Mouse (Mus musculus) adrenal gland, postnatal 14 days (tissue): ENCODE data around the gene Ldlrad1. TPM values are rescaled to one million over a fixed set of nuclear protein-coding genes. Genes with fewer than 3 reads are reported as not detected.

Experiments used
- DNase-seq: peaks from one replicate; pipeline ENCODE4 v3.0.0; 2021; ENCODE audit warnings: mixed read lengths
- long read RNA-seq, 2 experiments: library from polyadenylated mRNA; stranded (forward); transcript quantifications; one replicate each; pipeline ENCODE4 v2.0.0; 2021
- total RNA-seq: library from RNA; stranded (reverse); gene quantifications from 2 replicates; pipeline ENCODE4 v1.2.3, GENCODE M21; 2021

Gene Ldlrad1
- not detected in 2 replicates for total RNA-seq
- long read RNA-seq, experiment 1: 0 reads
- long read RNA-seq, experiment 2: 0 reads

DNA sequence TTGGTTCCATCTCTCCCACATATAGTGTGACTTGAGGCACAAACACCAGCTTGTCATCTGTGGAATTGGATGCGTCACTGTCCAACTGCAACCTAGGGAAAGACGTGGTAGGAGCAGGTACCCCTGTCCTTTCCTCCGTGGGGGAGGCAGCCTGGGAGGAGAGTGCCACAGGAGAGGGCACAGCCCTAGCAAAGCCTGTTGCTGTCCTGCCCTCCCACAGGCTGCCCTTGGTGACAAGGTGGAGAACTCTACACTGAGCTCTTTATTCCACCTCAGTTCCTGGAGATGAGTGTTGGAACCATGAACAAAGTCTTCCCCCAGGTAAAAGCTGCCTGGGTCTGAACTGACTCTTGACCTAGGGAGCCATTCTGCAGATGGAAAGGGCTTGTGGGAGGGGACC is at the start of gene Ldlrad1:
TSS of gene Ldlrad1 (plus strand) at position 301 of the 400 bp plus-strand sequence.
- DNase-seq: no peak

DNA sequence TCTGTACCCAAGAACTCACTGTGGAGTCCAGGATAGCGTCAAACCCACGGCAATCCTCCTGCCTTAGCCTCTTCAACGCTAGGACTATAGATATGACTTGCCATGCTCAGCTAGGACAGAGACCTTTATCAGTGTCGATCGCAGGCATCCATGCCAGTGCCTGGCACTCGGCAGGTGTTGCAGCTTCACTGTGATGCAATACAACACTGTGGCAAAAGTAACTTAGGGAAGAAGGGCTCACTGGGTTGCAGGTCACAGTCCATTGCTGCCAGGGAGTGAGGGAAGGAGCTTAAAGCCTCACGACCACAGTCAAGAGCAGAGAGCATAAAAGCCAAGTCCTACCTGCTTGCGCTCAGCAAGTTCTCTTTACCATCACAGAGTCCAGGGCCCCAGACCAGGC is 48.8 kb upstream of the Ldlrad1 start:
- peak; percentile 41 for DNase-seq

DNA sequence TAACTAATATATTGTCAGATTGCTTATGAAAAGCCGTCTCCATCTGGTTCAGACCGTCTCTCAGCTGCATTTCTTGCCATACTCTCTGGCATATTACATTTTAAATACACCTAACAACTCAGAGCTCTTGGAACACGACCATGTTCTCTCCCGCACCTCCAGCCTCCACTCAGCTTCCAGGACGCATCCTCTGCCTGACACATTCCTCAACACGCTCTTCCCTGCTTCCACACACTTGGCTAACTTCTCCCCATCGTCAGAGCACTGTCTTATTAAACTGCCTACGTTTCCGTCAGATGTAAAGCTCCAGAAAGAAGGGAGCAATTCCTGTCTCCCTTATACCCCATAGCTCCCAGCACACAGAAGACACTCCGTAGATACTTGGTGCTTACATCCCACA is 45.6 kb upstream of the Ldlrad1 start:
- DNase-seq: no peak

DNA sequence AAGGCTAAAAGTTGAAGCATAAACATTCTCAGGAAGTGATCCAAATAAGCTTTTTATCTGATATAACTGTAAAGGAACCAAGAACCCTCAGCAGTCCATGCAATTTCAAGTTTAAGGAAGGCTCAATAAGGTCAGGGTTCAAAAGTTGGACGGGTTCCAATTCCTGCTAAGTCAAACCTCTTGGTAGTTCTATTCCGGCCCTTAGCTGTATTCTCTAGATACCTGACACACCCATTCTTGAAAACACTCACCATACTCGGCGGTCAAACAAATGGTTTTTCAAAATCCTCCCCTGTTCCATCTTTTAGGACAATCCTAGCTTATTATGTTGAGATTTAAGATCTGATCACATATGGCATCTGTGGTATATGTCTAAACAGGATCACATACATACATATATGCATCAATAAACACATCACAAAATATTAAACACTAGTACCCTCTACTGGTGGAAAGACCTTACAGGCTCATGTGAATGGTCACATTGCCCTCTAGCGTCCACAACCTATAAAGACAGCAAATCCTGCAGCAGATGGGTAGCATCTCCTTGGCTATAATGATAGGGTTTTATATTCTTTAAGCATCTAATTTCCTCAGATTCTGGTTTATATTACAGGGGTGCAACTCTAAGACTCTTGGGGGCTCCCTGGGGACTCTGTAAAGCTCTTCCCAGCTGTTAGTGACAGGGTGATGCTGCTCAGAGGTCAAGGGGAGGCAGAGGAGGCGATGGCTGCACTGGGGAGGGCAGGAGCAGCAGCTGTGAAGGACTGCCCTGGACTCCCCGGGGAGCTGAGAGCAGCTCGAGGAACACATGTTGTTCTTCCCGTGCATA is 45.0 kb upstream of the Ldlrad1 start:
- peak; percentile 81 for DNase-seq

DNA sequence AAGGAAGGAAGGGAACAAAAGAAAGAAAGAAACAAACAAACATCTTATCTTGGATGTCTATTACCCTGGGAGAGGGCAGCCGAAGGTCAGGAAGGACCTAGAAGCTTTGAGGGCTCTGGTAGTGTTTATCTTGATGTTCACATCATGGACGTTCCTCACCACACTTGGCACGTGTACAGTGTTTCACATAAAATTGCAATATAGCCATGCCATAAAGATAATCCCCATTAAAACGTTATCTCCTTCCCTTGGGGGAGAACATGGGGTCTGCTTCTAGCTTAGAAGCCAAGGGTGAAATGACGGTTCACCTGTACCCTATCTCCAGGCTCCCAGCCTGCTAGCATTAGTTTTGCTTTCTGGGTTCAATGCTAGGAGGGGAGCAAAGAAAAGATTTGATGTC is 42.3 kb upstream of the Ldlrad1 start:
- no peak for DNase-seq

DNA sequence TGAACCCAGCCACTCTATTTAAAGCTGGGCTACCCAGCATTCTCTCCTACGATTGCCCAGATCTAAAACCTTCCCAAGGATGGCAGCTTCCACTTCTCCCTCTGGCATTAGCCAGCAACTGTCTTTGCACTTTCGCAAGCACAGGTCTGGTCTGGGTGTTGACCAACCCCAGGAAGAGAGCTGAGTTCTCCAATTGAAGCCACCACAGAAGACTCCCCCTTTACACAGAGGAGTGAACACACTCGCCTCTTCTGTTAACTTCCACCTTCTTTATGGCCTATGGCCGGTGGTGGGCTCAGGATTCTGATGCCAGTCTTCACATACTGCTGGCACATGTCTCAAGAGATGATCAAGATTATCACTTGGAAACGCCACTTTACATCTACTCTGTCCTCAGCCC is 41.2 kb upstream of the Ldlrad1 start:
- no peak for DNase-seq

DNA sequence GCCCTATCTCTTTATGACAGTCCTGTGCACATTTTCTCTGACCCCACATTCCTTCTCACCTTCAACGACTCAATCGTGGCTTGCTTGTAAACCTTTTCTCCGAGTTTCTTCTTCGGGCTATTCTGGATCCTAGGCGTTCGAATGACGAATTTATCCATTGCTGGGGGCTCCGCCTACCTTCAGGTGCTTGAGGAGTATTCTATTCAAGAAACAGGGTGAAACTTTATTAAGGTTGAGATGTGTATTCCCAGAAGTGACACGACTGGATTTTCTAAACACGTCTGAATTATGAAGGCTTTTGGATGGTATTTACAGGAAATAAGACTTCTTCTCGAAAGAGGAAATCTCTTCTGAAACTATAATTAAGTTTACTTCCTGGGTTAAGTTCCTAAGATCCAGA is 31.5 kb upstream of the Ldlrad1 start:
- no peak for DNase-seq

DNA sequence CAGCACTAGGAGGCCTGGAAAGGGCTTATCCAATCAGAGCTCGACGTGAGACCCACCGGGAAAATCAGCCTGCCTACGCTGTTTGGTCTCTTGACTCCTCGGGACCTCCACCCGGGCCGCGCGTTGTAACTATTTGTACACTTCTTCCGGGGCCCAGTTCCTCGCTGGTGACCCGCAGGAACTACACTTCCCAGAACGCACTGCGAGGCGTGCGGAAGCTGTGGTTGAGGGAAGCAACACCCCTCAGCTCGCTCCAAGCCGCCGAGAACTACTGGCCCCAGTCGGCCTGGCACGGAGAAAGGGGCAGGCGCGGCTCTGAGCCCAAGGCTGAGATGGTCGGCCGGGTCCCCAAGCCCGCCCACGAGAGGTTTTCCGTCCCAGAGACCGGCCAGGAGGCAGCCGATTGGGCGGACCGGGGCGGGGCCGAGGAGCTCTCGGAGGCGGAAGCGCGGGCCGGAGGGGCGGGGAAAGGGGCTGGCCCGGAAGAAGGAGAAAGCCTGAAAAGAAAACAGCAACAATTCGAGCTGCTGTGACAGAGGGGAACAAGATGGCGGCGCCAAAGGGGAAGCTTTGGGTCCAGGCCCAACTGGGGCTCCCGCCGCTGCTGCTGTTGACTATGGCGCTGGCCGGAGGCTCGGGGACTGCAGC is 30.7 kb upstream of the Ldlrad1 start, which contains the start of gene Tmem59:
TSS of gene Tmem59 (plus strand) at position 218 of the 648 bp plus-strand sequence.
- peak; percentile 99 for DNase-seq

DNA sequence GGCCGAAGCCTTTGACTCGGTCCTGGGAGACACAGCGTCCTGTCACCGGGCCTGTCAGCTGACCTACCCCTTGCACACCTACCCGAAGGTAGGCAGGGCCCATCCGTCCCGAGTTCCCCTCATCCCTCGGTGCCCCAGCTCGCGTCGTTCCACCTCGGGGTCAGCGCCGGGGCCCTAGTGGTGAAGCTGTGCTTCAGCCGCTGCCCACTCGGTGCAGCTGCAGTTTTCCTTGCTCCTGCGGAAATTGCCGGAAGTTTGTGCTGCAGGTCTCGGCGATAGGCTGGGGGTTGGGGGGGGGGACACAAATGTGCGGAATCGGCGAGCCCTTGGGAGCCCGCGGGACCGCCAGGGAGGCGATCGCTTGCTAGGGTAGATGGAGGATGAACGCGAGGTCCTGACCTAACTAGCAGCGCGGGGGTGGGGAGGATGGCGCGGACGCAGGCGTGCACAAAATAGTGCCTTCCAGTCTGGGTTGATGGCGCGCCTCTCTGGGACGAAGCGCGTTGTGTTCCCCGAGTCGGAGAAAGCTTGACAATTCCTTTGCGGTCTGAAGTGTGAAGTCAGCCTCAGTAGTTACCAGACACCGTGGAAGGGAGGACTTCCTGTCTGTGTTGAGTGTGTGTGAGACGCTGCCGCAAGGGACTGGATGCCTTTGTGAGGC is 30.0 kb upstream of the Ldlrad1 start, which contains the start of gene Tceanc2:
TSS of gene Tceanc2 (minus strand) at position 287 of the 661 bp plus-strand sequence.
- peak; percentile 77 for DNase-seq

DNA sequence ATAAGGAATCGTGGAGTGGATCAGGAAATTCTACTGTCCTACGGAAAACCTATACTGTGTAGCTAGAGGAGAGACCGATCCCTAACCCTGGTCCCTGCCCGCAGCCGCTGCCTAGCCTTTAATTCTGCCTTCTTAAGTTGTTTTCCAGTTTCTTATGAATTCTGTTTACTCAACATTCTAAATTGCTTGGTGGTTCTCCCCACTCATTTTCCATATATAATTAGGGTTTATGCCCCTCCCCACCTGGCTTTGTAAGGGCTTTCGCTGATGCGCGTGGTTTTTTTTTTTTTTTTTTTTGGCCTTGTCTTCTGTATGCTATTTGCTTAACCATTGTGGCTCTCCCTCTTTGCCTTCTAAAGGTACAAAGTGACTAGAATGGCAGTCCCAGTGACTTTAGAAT is 29.4 kb upstream of the Ldlrad1 start:
- no peak for DNase-seq

DNA sequence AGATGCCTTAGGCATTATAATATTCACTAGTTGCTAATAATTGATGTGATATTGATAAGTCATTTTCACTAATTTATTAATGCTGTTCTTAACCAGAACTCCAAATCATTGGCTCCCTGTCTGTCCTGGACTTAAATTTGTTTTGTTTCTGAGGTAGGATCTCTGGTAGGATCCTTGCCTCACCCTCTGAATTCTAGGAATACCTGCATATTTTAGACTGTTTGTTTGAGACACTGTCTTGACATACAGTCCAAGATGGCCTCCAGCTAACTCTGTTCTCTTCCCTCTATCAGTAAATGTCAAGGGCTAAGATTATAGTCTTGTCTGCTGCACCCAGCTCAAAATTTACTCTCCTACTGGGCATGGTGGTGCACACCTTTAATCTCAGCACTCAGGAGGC is 28.2 kb upstream of the Ldlrad1 start:
- DNase-seq: no peak

DNA sequence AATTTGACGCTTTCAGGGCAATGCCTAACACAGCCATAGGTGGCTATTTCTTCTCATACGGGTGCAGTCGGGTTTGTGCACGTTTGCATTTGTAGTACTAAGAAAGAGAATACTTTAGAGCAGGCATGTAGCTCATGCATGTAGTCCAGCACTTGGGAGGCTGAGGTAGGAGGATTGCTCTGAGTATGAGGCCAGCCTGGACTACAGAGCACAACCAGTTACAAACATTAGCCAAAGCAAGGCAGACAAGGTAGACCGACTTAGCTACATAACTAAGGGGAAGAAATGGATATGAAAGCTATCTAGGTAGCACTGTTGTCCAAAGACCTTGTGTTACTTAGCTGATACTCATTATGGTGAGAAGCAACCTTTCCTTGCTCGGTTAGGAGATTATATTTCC is 27.1 kb upstream of the Ldlrad1 start:
- no peak for DNase-seq

DNA sequence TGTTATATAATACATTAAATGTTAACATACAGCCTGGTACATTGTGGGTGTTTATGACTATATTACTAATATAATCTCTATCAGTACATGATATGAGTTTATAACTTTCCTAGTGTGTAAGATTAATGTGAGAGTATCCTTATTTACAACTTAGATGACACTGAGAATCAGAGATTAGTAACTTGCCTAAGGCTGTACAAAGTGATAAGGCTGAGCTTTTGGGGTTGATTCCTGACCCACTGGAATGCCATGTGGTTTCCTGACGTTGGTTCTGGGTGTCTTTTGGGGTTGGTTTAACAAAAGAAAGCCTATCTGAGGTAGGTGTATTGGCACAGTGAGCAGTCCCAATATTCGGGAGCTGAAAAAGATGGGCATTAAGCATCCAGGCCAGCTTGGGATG is 26.2 kb upstream of the Ldlrad1 start:
- no peak for DNase-seq

DNA sequence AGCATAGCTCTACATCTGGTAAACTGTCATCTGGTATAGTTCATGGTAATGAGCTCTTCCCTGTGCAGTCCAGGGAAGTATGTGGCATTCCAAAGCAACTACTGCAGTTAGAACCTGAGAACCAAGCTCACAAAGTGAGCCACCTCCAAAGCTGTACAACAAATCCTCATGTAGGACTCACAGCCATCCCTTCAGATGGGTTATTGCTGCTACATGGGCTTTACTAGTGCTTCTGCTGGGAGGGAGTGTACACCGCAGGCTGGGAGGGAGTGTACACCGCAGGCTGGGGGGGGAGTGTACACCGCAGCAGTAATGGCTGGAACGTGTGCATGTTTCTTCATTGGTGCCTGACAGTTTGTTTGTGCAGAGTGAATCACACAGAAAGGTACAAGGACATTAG is 25.8 kb upstream of the Ldlrad1 start:
- no peak for DNase-seq

DNA sequence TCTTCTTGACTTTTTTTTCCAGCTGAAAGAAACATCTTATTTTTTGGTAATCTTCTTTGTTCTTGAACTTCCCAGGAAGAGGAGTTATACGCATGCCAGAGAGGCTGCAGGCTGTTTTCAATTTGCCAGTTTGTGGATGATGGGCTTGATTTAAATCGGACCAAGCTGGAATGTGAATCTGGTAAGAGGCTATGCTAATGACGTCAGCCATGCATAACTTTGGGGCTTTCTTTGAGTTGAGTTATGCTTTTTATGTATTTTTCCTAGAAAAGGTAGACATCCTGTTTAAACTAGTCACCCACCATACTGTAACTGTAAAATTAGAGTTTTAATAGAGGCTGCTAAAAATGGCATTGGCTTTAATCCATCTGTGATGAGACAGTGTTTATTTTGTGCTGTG is 23.3 kb upstream of the Ldlrad1 start:
- no peak for DNase-seq

DNA sequence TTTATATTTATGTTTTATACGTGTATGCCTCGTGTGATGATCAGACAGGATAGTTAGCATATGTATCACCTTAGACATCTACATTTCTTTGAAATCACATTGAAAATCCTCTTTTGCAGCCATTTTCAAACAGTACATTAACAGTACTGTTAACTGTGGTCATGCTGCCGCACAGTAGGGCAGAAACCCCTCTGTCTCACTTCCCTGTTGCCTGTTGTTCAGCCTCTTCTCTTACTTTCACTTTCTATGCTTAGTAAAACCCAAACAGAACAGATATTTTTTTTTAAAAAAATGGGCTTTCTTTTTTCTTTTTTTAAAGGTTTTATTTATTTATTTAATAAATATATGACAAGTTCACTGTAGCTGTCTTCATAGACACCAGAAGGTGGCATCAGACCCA is 15.1 kb upstream of the Ldlrad1 start:
- DNase-seq: no peak

DNA sequence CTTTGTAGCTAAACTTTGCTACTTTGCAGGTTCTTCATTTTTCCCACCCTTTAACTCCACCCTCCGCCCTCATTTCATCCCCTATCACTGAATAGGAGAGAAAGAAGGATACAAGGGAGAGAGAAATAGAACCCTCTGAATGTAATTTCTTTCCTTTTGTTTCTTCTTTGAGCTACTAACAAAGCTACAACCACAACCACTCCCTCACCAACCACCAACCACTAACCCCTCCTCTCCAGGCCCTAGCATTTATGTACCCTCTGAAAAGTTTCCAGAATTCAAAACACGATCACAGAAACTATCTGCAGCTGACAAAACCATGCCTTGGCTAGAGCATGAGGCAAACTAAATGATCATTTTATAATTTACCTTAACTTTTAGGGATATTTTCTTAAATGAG is 12.5 kb upstream of the Ldlrad1 start:
- DNase-seq: no peak

DNA sequence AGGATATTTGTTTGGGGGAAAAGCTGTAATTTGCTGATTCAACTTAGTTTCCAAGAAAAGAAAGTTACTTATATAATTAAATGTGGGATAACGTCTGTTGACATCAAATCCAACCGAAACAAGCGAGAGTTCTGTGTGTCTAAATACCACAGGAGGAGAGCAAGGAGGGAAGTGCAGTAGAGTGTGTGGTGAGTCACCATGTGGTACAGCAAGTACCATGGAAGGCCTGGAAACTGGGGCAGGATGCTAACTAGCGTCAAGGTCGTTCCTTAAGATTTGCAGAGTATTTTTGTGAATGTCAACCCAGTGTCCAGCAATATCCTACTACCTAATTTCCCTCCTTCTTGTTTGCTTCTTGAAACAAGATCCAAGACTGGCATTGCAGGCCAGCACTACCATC is 10.9 kb upstream of the Ldlrad1 start:
- peak; percentile 25 for DNase-seq

DNA sequence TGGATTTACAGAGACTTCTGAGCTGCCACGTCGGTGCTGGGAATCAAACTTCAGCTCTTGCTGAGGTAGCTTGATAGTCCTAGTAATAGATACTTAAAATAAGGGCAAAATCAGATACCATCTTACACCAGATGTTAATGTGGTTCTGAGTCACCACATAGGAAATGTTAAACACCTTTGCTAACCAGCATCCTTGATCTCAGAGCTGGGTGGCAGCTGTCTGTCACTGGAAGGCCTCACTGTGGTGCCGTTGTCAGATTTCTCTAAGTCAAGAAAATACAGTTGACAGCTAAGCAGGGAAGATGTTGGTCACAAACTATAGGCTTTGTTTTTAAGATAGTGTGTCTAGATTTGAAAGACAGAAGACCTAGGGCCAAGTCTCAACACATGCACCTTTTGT is 7.2 kb upstream of the Ldlrad1 start:
- no peak for DNase-seq

DNA sequence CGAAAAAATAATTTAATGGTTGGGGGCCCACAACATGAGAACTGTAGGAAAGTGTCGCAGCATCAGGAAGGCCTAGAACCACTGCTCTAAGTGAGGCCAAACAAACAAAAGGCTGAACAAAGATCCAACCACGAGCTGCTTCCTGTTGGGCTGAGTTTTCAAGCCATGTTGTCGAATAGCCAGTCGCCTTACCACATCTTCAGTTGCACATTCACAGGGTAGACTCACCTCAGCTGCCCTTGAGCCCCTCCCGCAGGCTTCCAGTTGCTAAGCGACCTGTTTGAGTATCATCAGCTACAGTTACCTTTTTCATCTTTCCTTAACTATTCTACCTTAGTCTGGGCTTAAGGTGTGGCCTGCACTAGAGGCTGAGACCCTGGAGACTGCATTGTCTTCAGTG is 6.0 kb upstream of the Ldlrad1 start:
- DNase-seq: no peak

DNA sequence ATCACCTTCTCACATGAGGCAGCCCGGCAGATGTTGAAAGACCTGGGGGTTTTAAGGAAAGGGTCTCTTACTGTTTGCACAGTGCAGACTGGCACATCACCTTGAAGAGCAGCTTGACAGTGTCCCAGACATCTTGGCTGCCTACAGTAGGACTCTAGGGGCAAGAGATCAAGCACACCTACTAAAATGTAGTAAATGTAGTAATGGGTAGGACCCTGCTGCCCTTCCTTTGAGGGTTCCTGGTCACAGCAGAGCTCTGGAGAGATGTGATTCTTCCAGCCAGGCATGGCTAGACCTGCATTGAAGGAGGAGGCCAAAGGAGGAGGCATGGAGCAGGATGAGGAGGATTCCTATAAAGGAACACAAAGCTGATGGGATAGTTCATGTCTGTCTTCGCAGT is 2.0 kb upstream of the Ldlrad1 start:
- DNase-seq: no peak

DNA sequence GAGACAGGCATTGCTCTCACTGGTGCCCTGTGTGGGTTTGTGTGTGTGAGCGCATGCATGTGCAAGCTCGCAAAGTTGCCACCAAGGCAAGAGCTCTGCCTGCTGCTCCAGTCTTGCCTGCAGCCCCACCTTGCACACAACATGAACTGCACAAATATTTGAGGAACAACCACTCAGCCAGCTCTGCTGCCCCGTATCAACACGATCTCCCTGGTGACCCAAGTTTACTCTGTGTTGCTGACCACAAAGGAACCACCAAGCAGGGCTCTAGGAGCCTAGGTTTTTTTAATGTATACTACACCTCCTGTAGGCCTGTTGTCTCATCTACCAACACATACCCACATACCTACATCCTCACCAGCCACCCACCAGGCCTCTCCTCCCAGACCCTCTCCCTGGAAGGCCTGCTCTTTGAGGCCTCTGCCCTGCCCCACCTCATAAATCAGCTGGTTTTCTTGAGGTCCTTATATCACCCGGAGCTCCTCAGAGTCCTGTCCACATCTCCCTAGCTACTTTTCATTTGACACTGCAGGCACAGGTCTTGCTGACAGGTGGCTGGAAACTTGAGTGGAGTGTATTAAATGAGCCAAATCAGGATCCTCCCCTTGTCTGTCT is 1.6 kb downstream of the Ldlrad1 start:
- no peak for DNase-seq

DNA sequence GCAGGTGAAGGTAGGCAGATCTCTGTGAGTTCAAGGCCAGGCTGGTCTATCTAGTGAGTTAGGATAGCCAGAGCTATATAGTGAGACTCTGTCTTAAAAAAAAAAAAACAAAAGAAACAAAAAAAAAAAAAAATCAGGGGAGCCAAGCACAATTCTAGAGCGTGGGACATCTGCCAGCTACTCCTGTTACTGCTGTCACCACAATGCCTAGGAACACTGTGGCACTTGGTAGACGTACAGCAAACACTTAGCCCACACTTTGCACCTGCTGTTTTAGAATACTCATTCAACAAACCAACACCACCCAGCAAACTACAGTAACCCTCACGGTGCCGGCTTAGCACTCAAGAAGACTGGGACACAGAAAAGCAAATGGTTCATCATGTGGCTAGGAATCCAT is 2.5 kb downstream of the Ldlrad1 start:
- no peak for DNase-seq
